ENCODE assay signal across 32 mouse cellular contexts in genomic region chr1:178924492-178925183, GRCm38 (mm10).
DNase-seq lines count a peak whose midpoint lies in the region; ATAC-seq and TF ChIP-seq lines count a peak whose summit lies in the region.
"Had no signal": no experiment of that assay in that cellular context is flagged by ENCODE, and none has a peak within 500 bp of the region (broad histone marks: within the 10 kb centered on the region; RNA-seq: fewer than 3 reads in every experiment).

No protein-coding gene starts in this region.

- no peak overlapping the region for H3K4me2 ChIP-seq in intestine, embryonic 16.5 days (ENCODE audit: low read depth, low read length)
- H3K4me2 ChIP-seq in intestine, embryonic 15.5 days (replicated peaks), result no peak overlapping the region
- H3K4me2 ChIP-seq in stomach, embryonic 14.5 days (replicated peaks; ENCODE audit: low read depth, low read length), result no peak overlapping the region
- no peak overlapping the region for H3K4me2 ChIP-seq in stomach, postnatal 0 days (replicated peaks; ENCODE audit: low read depth)
- H3K4me2 ChIP-seq: embryonic facial prominence, embryonic 12.5 days; heart, embryonic 11.5 days; hindbrain, embryonic 13.5 days; limb, embryonic 15.5 days; liver, embryonic 13.5 days had no signal

- H3K27me3 ChIP-seq in intestine, embryonic 16.5 days (replicated peaks; ENCODE audit: control insufficient read depth, insufficient read depth, low read length), result no peaks in the 10 kb centered on the region
- no peaks in the 10 kb centered on the region for H3K27me3 ChIP-seq in intestine, embryonic 15.5 days (replicated peaks)
- H3K27me3 ChIP-seq in stomach, embryonic 14.5 days (ENCODE audit: control insufficient read depth, insufficient read depth, low read length), result no peaks in the 10 kb centered on the region
- no peaks in the 10 kb centered on the region for H3K27me3 ChIP-seq in stomach, postnatal 0 days (ENCODE audit: control insufficient read depth, insufficient read depth, low read length)
- H3K27me3 ChIP-seq: embryonic facial prominence, embryonic 12.5 days; hindbrain, embryonic 13.5 days; megakaryocyte, embryonic 14.5 days had no signal

- H3K4me1 ChIP-seq in intestine, embryonic 16.5 days (ENCODE audit: control insufficient read depth, insufficient read depth, low read length), result no peaks in the 10 kb centered on the region
- H3K4me1 ChIP-seq in intestine, embryonic 15.5 days (replicated peaks), result no peaks in the 10 kb centered on the region
- H3K4me1 ChIP-seq in stomach, embryonic 14.5 days (ENCODE audit: control insufficient read depth, insufficient read depth, low read length), result no peaks in the 10 kb centered on the region
- H3K4me1 ChIP-seq in stomach, postnatal 0 days (replicated peaks; ENCODE audit: control insufficient read depth, insufficient read depth), result no peaks in the 10 kb centered on the region
- H3K4me1 ChIP-seq: limb, embryonic 15.5 days; liver, embryonic 13.5 days; megakaryocyte, embryonic 14.5 days had no signal

- no peak for TF ChIP-seq CTCF in stomach, postnatal 0 days (IDR thresholded peaks at IDR 0.05; ENCODE audit: low read depth)

- no peaks in the 10 kb centered on the region for H3K36me3 ChIP-seq in intestine, embryonic 16.5 days (ENCODE audit: control insufficient read depth, insufficient read depth, low read length)
- H3K36me3 ChIP-seq in intestine, embryonic 15.5 days, result no peaks in the 10 kb centered on the region
- H3K36me3 ChIP-seq in stomach, embryonic 14.5 days (ENCODE audit: control insufficient read depth, insufficient read depth, low read length), result no peaks in the 10 kb centered on the region
- no peaks in the 10 kb centered on the region for H3K36me3 ChIP-seq in stomach, postnatal 0 days (ENCODE audit: control insufficient read depth, insufficient read depth, low read length)
- H3K36me3 ChIP-seq: liver, embryonic 13.5 days had no signal

- no peak overlapping the region for H3K4me3 ChIP-seq in intestine, embryonic 16.5 days (ENCODE audit: low read length)
- no peak overlapping the region for H3K4me3 ChIP-seq in intestine, embryonic 15.5 days (replicated peaks)
- no peak overlapping the region for H3K4me3 ChIP-seq in stomach, embryonic 14.5 days (ENCODE audit: low read depth, low read length)
- H3K4me3 ChIP-seq in stomach, postnatal 0 days (ENCODE audit: low read depth, low read length), result no peak overlapping the region
- H3K4me3 ChIP-seq: embryonic facial prominence, embryonic 12.5 days; hindbrain, embryonic 13.5 days; layer of hippocampus, adult 2 months; limb, embryonic 10.5 days; limb, embryonic 15.5 days; liver, embryonic 13.5 days; megakaryocyte, embryonic 14.5 days had no signal

- H3K9me3 ChIP-seq in intestine, embryonic 16.5 days (ENCODE audit: control insufficient read depth, low read length), result no peaks in the 10 kb centered on the region
- no peaks in the 10 kb centered on the region for H3K9me3 ChIP-seq in intestine, embryonic 15.5 days
- H3K9me3 ChIP-seq in stomach, embryonic 14.5 days (ENCODE audit: control insufficient read depth, low read depth, low read length), result no peaks in the 10 kb centered on the region
- H3K9me3 ChIP-seq in stomach, postnatal 0 days (ENCODE audit: control insufficient read depth, low read length), result no peaks in the 10 kb centered on the region
- H3K9me3 ChIP-seq: embryonic facial prominence, embryonic 12.5 days; limb, embryonic 10.5 days; limb, embryonic 15.5 days; liver, embryonic 13.5 days; megakaryocyte, embryonic 14.5 days had no signal

- TF ChIP-seq EP300 in stomach, postnatal 0 days (optimal IDR thresholded peaks at IDR 0.05), result no peak

- intact Hi-C loops in left cerebral cortex, postnatal 4 days (cut with DNase I), result no loop called here

- H3K9ac ChIP-seq in intestine, embryonic 16.5 days (ENCODE audit: low read depth, low read length), result no peak overlapping the region
- no peak overlapping the region for H3K9ac ChIP-seq in intestine, embryonic 15.5 days
- no peak overlapping the region for H3K9ac ChIP-seq in stomach, embryonic 14.5 days (replicated peaks; ENCODE audit: low read depth, low read length)
- H3K9ac ChIP-seq in stomach, postnatal 0 days (ENCODE audit: low read length), result no peak overlapping the region
- H3K9ac ChIP-seq: embryonic facial prominence, embryonic 12.5 days; hindbrain, embryonic 13.5 days; limb, embryonic 15.5 days; liver, embryonic 13.5 days had no signal

- 65% methylated on average over 8 of the region's 8 CpGs for WGBS in intestine, embryonic 16.5 days
- 60% methylated on average over 8 of the region's 8 CpGs for WGBS in intestine, embryonic 15.5 days
- WGBS in stomach, embryonic 14.5 days, result 60% methylated on average over 8 of the region's 8 CpGs
- WGBS in stomach, postnatal 0 days, result 58% methylated on average over 8 of the region's 8 CpGs

- ATAC-seq in intestine, embryonic 16.5 days, result 0 out of 2 replicates have a peak, but pooled peaks have one; percentile 44
- ATAC-seq in intestine, embryonic 15.5 days, result no peak
- ATAC-seq in stomach, embryonic 14.5 days (ENCODE audit: insufficient number of reproducible peaks, insufficient read depth, low FRiP score, low read depth), result peak; percentile 53; the same call in 1 of the 2 replicates
- no peak for ATAC-seq in stomach, postnatal 0 days (ENCODE audit: low FRiP score, low TSS enrichment)
- ATAC-seq in megakaryocyte, adult 5-6 weeks (ENCODE audit: poor library complexity, severe bottlenecking), result peak; percentile 89
- ATAC-seq: activated CD4-positive, CD25-positive, alpha-beta regulatory T cell, adult 4 months; CD4-positive, CD25-positive, alpha-beta regulatory T cell, adult 4 months; forebrain, embryonic 14.5 days had no signal

- DNase-seq in stomach, postnatal 0 days (ENCODE audit: low spot score), result no peak
- no peak for DNase-seq in cerebellum, adult 11 months
- no peak for DNase-seq in left cerebral cortex, postnatal 4 days
- DNase-seq: adrenal gland, adult 8-10 months; cerebellum, adult 8-10 months; cerebellum, postnatal 25 days; gastrocnemius, postnatal 25 days; heart, adult 18-20 months; heart, postnatal 36 days; kidney, adult 2 months; kidney, postnatal 36 days; liver, embryonic 13.5 days; lung, adult 2 months; lung, postnatal 10 days; midbrain, embryonic 14.5 days; right cerebral cortex, postnatal 4 days; thymus, adult 2 months; thymus, postnatal 36 days had no signal

- H3K27ac ChIP-seq in intestine, embryonic 16.5 days (ENCODE audit: low read length), result no peak overlapping the region
- H3K27ac ChIP-seq in intestine, embryonic 15.5 days, result no peak overlapping the region
- no peak overlapping the region; the same call in 1 of the 2 replicates for H3K27ac ChIP-seq in stomach, embryonic 14.5 days (ENCODE audit: low read length)
- no peak overlapping the region for H3K27ac ChIP-seq in stomach, postnatal 0 days (replicated peaks)
- H3K27ac ChIP-seq: embryonic facial prominence, embryonic 12.5 days; hindbrain, embryonic 13.5 days; layer of hippocampus, adult 2 months; limb, embryonic 10.5 days; limb, embryonic 15.5 days; liver, embryonic 13.5 days had no signal

Comparison
In these comparisons a context has a peak if more than half of its experiments do, and no peak if none do; other contexts are left out.
1. ATAC-seq: peak in intestine, embryonic 16.5 days (single experiment), stomach, embryonic 14.5 days (single experiment) and megakaryocyte, adult 5-6 weeks (single experiment); none in intestine, embryonic 15.5 days (single experiment) and stomach, postnatal 0 days (single experiment).